Mouse (Mus musculus) thymus, postnatal 10 days (tissue): Measurements from ENCODE around the gene Prr7.
A peak's percentile ranks its signal among the peaks of the same experiment; 100 is the strongest.
"Not testable (repeated sequence)": the region's sequence is repeated elsewhere in the genome, so short reads cannot be mapped to it uniquely, and the experiment has no call there.

Source experiments
- DNase-seq, 2 experiments: peaks; one replicate each; pipeline ENCODE4 v3.0.0; 2021; ENCODE audit warnings: low spot score in 2 of 2

Gene Prr7

GRCm38 (mm10) chr13:55464027-55464884 is at the start of gene Prr7:
Gene Prr7, plus strand, starts transcription at chr13:55464267.
- DNase-seq = peak; percentile 66 to 71

- DNase-seq = no peak
Measured at GRCm38 (mm10) chr13:55414743-55415380, 49.2 kb upstream of the Prr7 start, which contains the start of gene Pfn3. Gene Pfn3, minus strand, starts transcription at chr13:55415232.

- DNase-seq = peak; percentile 83 to 93
Measured at GRCm38 (mm10) chr13:55418004-55418403, 46.1 kb upstream of the Prr7 start.

- DNase-seq = no peak
Measured at GRCm38 (mm10) chr13:55419142-55419541, 44.9 kb upstream of the Prr7 start.

- no peak for DNase-seq
Measured at GRCm38 (mm10) chr13:55420018-55420932, 43.8 kb upstream of the Prr7 start.

- DNase-seq = peak; percentile 76 to 84
Measured at GRCm38 (mm10) chr13:55420933-55421800, 42.9 kb upstream of the Prr7 start.

- no peak for DNase-seq
Measured at GRCm38 (mm10) chr13:55426613-55427012, 37.5 kb upstream of the Prr7 start, which contains the start of gene F12. Gene F12, minus strand, starts transcription at chr13:55426793.

GRCm38 (mm10) chr13:55429226-55429888 is 34.7 kb upstream of the Prr7 start:
- no peak for DNase-seq

- DNase-seq = no peak
Measured at GRCm38 (mm10) chr13:55430566-55430965, 33.5 kb upstream of the Prr7 start.

GRCm38 (mm10) chr13:55431889-55432685 is 32.0 kb upstream of the Prr7 start:
- peak; percentile 58 to 68 for DNase-seq

GRCm38 (mm10) chr13:55437111-55437629 is 26.9 kb upstream of the Prr7 start:
- not testable (repeated sequence) for DNase-seq

GRCm38 (mm10) chr13:55443799-55444285 is 20.2 kb upstream of the Prr7 start:
- no peak for DNase-seq

- peak; percentile 79 to 81 for DNase-seq
Measured at GRCm38 (mm10) chr13:55444286-55444936, 19.7 kb upstream of the Prr7 start.

- peak; percentile 97 to 100 for DNase-seq
Measured at GRCm38 (mm10) chr13:55444937-55445315, 19.1 kb upstream of the Prr7 start, which contains the start of gene Grk6. Gene Grk6, plus strand, starts transcription at chr13:55445072.

- DNase-seq = peak; percentile 48 to 55
Measured at GRCm38 (mm10) chr13:55445361-55446091, 18.5 kb upstream of the Prr7 start.

- no peak for DNase-seq
Measured at GRCm38 (mm10) chr13:55446483-55447105, 17.5 kb upstream of the Prr7 start.

- peak; percentile 69 to 73 for DNase-seq
Measured at GRCm38 (mm10) chr13:55447543-55447943, 16.5 kb upstream of the Prr7 start.
